Mouse (Mus musculus): ENCODE data around the gene C330021F23Rik. TPM values are rescaled to one million over a fixed set of nuclear protein-coding genes. Genes with fewer than 3 reads are reported as not detected.

Gene C330021F23Rik
- polyA plus RNA-seq, 1 experiment = 0.88 TPM

DNA sequence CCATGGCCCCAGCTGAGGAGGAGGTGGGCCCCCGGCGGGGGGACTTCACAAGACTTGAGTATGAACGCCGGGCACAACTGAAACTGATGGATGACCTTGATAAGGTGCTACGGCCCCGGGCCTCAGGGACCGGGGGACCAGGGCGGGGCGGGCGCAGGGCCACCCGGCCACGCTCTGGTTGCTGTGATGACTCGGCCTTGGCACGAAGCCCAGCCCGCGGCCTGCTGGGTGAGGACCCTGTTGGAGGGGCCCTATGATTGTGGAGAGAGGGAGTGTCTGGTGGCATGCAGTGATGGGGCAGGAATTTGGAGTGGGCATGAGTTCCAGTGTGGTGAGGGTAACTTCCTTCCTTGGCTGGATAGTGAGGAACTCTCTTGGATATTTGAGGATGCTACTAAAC, 38.8 kb downstream of the C330021F23Rik start:
- TF ChIP-seq CTCF (IDR thresholded peaks at IDR 0.05; ENCODE audit: insufficient read depth, low read length) = no peak
- no peak for TF ChIP-seq POLR2A (IDR thresholded peaks at IDR 0.05; ENCODE audit: borderline replicate concordance, extremely low read depth, low read depth, low read length)
- WGBS = 42% methylated on average over 16 of the region's 16 CpGs
- Histone ChIP-seq H3K4me3 (replicated peaks; ENCODE audit: extremely low read depth, low read depth, low read length) (no peak overlapping the region), H3K4me1 (ENCODE audit: control insufficient read depth, insufficient read depth, low read length) (no peaks in the 10 kb centered on the region)
- DNase-seq = no peak

DNA sequence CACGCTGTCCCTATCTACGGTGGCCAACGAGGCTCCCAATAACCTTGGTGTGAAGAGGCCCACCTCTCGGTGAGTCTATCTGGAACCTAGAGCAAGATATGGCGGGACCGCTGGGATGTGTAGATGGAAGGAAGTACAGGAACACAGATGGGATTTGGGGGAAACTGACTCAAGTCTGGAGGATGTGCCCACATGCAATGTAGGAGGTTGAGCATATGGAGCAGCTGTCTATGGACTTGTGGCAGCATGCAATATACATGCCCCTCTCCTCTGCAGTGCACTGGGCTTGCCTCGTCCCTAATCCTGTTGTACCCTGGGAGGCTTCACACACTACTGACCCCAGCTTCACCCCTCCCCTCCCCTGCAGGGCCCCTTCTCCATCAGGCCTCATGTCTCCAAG, 40.0 kb downstream of the C330021F23Rik start:
- DNase-seq = no peak
- 88% methylated on average over 7 of the region's 7 CpGs for WGBS

DNA sequence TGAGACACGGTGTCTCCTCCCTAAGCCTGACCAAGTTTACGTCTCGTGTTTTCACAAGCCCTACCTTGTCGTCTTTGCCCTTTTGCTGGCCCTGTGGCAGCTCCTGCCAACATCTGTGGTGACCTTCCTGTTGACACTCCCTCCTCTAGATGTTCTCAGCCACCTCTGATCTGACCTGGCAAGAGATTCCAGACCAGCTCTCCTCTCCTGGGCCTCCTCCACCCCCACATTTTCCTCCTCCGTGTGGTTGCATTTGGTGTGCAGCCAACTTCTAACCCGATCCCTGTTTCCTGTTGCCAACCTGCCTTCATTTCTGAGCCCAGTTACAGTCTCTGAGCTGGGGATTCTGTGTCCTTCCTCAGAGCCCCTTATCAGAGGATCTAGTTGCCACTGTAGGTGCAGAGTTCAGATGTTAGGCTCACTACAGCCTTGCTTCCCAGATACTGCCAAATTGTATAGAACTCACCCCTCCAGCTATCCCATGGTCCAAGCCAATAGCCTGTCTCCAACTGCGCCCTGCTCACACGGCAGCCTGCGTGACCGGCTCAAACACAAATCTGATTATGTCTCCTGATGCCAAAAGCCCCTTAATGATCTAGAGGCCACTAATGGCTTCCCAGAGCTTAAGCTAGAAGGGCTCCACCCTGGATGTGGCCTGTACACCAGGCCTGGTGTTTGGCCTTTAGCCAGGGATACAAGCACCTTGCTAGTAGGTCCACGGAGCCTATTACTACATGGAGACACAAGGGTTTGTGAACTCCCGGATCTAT, 41.4 kb downstream of the C330021F23Rik start:
- TF ChIP-seq CTCF (IDR thresholded peaks at IDR 0.05; ENCODE audit: insufficient read depth, low read length) (no peak), POLR2A (IDR thresholded peaks at IDR 0.05; ENCODE audit: borderline replicate concordance, extremely low read depth, low read depth, low read length) (no peak)
- Histone ChIP-seq H3K4me3 (replicated peaks; ENCODE audit: extremely low read depth, low read depth, low read length) (no peak overlapping the region), H3K4me1 (ENCODE audit: control insufficient read depth, insufficient read depth, low read length) (no peaks in the 10 kb centered on the region)
- WGBS = 63% methylated on average over 12 of the region's 12 CpGs
- peak; percentile 40 for DNase-seq

More for the DNA sequence above, 40.0 kb downstream of the C330021F23Rik start:
- no peak overlapping the region for H3K4me3 ChIP-seq (replicated peaks; ENCODE audit: extremely low read depth, low read depth, low read length)
- no peaks in the 10 kb centered on the region for H3K4me1 ChIP-seq (ENCODE audit: control insufficient read depth, insufficient read depth, low read length)
- TF ChIP-seq POLR2A (IDR thresholded peaks at IDR 0.05; ENCODE audit: borderline replicate concordance, extremely low read depth, low read depth, low read length) (no peak), CTCF (IDR thresholded peaks at IDR 0.05; ENCODE audit: insufficient read depth, low read length) (no peak)

DNA sequence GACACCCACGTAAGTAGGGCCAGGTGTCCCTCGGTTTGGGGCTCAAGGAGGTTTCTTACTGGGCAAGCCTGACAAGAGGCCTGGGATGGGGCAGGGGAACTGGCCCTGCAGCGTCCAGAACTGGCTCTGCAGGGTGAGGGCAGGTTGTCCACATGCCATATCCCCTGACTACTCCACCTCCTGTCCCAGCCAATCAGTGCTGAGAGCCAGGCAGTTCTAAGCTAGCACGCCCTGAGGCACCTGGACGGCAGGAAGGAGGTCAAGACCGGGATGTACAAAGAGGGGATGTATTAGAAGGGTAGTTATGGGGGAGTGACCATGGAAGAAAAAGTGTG, 42.0 kb downstream of the C330021F23Rik start:
- 70% methylated on average over 6 of the region's 6 CpGs for WGBS

DNA sequence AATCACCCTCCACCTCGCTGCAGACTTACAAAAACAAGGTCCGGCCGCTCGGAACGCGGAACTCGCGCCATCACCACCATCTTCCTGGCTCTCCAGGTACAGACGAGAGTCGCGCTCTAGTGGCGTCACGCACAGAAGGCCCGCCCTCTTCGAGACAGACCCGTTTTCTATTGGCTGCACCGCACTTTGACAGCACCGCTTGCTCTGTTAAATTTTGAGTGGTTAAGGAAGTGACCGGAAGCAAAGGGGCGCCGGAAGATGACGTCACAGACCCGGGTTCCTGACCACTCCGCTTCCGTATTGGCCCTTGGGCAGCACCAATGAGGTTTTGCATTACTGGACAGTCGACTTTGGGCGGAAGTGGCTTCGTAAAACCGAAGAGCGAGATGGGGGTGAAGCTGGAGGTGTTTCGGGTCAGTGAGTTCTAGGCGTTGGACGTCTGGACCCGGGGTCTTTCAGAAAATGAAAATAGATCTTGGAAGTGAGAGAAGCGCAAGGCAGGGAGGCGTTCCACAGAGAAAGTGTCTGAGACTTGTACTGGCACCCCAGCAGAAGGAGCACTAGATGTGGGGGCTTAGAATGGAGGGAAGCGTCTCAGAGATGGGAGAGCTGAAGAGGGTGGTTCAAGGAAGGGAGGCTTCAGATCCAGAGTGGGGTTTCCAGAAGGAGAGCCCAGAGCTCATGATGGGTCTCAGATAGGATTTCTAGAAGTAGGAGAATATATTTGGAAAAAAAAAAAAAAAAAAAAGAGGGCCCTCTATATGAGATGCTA, 53.6 kb downstream of the C330021F23Rik start, which contains the start of the genes Xab2 and Pet100:
Xab2 (minus strand) TSS at position 118 of the 772 bp plus-strand sequence.
Pet100 (plus strand) TSS at position 350 of the 772 bp plus-strand sequence.
- no peak for TF ChIP-seq CTCF (IDR thresholded peaks at IDR 0.05; ENCODE audit: insufficient read depth, low read length)
- peak; percentile 90; the same call in 1 of the 2 replicates for TF ChIP-seq POLR2A (IDR thresholded peaks at IDR 0.05; ENCODE audit: borderline replicate concordance, extremely low read depth, low read depth, low read length)
- Histone ChIP-seq H3K4me1 (ENCODE audit: control insufficient read depth, insufficient read depth, low read length) (no peaks in the 10 kb centered on the region; the same call in 1 of the 2 replicates), H3K4me3 (replicated peaks; ENCODE audit: extremely low read depth, low read depth, low read length) (peak within 1 kb of the TSS; percentile 82)
- under 1% methylated on average over 37 of the region's 37 CpGs for WGBS
- DNase-seq = peak; percentile 98

More for the DNA sequence above, 42.0 kb downstream of the C330021F23Rik start:
- peak; percentile 48 for DNase-seq
- no peak for TF ChIP-seq CTCF (IDR thresholded peaks at IDR 0.05; ENCODE audit: insufficient read depth, low read length)
- peak; percentile 27; the same call in 1 of the 2 replicates for TF ChIP-seq POLR2A (IDR thresholded peaks at IDR 0.05; ENCODE audit: borderline replicate concordance, extremely low read depth, low read depth, low read length)
- Histone ChIP-seq H3K4me1 (ENCODE audit: control insufficient read depth, insufficient read depth, low read length) (no peaks in the 10 kb centered on the region), H3K4me3 (replicated peaks; ENCODE audit: extremely low read depth, low read depth, low read length) (no peak overlapping the region)

DNA sequence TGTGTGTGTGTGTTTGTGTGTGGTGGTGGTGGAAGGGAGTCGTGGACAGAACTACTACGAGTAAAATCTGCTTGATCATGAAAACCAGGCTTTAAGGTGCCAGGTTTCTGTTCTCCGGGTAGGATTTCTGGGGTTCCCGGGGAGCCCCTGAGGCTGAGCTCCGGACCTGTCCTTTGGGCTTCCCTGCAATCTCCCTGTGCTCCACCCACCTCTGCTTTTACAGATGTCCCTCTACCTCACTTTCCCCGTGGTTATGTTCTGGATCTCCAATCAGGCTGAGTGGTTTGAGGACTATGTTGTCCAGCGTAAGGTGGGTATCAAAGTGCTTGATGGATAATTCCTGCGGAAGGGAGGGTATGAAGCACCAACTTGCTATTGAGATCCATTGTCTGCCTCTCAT, 54.3 kb downstream of the C330021F23Rik start:
- H3K4me1 ChIP-seq (ENCODE audit: control insufficient read depth, insufficient read depth, low read length) = no peaks in the 10 kb centered on the region; the same call in 1 of the 2 replicates

DNA sequence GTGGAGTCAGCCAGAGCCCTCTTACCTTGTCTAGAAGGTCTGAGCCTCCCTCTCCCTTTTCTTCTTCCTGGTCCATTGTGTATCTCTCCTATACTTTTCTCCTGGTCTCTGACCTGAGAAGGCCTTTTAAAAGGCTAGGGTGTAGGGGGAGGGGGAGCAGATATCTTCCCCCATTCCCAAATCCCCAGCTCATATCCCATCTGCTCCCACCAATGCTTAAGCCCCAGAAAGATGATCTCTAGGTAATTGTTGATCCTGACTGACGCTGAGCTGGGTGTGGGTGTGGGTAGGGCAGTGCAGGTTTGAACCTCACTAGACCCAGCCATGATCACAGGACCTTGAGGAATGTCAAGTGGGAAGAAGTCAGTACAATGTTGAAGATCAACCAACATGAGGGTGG, 57.7 kb downstream of the C330021F23Rik start, which contains the start of gene Pcp2:
Pcp2 (minus strand) TSS at position 101 of the 400 bp plus-strand sequence.
- 53% methylated on average over 1 of the region's 1 CpGs for WGBS
- H3K4me3 ChIP-seq (replicated peaks; ENCODE audit: extremely low read depth, low read depth, low read length) = no peak within 1 kb of the TSS
- no peak for DNase-seq
- TF ChIP-seq CTCF (IDR thresholded peaks at IDR 0.05; ENCODE audit: insufficient read depth, low read length) = no peak
- no peak for TF ChIP-seq POLR2A (IDR thresholded peaks at IDR 0.05; ENCODE audit: borderline replicate concordance, extremely low read depth, low read depth, low read length)
- no peaks in the 10 kb centered on the region for H3K4me1 ChIP-seq (ENCODE audit: control insufficient read depth, insufficient read depth, low read length)

More for the DNA sequence above, 54.3 kb downstream of the C330021F23Rik start:
- WGBS = 58% methylated on average over 8 of the region's 8 CpGs
- TF ChIP-seq CTCF (IDR thresholded peaks at IDR 0.05; ENCODE audit: insufficient read depth, low read length) = no peak
- TF ChIP-seq POLR2A (IDR thresholded peaks at IDR 0.05; ENCODE audit: borderline replicate concordance, extremely low read depth, low read depth, low read length) = no peak
- H3K4me3 ChIP-seq (replicated peaks; ENCODE audit: extremely low read depth, low read depth, low read length) = no peak overlapping the region
- DNase-seq = no peak

DNA sequence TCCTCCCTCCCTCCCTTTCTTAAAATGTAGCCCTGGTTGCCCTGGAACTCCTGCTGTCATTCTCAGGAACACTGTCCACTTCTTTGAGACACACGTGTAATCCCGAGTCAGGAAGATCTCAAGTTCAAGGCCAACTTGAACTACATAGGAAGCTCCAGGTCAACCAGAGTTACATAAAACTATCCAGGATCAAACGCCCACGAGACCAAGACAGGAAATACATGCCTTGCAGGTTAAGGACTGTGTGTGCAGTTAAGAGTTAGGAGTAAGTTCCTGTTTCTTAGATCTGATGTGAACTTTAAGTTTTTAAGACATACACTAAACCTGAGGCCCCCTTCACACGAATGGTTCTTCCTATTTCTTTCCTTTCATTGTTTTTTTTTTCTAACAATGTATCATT, 59.2 kb downstream of the C330021F23Rik start:
- DNase-seq = no peak
- 31% methylated on average over 5 of the region's 5 CpGs for WGBS
- no peak for TF ChIP-seq POLR2A (IDR thresholded peaks at IDR 0.05; ENCODE audit: borderline replicate concordance, extremely low read depth, low read depth, low read length)
- TF ChIP-seq CTCF (IDR thresholded peaks at IDR 0.05; ENCODE audit: insufficient read depth, low read length) = no peak
- H3K4me1 ChIP-seq (ENCODE audit: control insufficient read depth, insufficient read depth, low read length) = no peaks in the 10 kb centered on the region
- H3K4me3 ChIP-seq (replicated peaks; ENCODE audit: extremely low read depth, low read depth, low read length) = no peak overlapping the region

DNA sequence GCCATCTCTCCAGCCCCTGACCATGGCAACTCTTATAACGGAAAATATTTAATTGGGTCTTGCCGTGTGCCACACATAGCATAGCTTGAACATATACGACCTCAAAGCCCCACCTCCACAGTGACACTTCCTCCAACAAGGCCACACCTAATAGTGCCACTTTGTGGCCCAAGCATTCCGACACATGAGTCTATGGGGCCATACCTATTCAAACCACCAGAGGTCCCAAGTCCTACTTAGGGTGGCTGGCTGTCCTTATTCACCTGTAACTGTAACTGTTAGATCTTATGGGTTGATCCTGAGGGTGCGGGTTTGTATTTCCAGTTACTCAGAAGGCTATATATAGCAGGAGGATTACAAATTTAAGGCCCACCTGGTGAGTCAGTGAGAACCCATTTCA, 60.2 kb downstream of the C330021F23Rik start:
- DNase-seq = no peak
- H3K4me3 ChIP-seq (replicated peaks; ENCODE audit: extremely low read depth, low read depth, low read length) = no peak overlapping the region
- 28% methylated on average over 5 of the region's 5 CpGs for WGBS
- TF ChIP-seq CTCF (IDR thresholded peaks at IDR 0.05; ENCODE audit: insufficient read depth, low read length) = no peak
- TF ChIP-seq POLR2A (IDR thresholded peaks at IDR 0.05; ENCODE audit: borderline replicate concordance, extremely low read depth, low read depth, low read length) = no peak
- no peaks in the 10 kb centered on the region for H3K4me1 ChIP-seq (ENCODE audit: control insufficient read depth, insufficient read depth, low read length)

Data from lung, adult 2 months (tissue).